Mouse (Mus musculus): ENCODE data around the gene Gm11127.
A peak's percentile ranks its signal among the peaks of the same experiment; 100 is the strongest.
"Not testable (repeated sequence)": the region's sequence is repeated elsewhere in the genome, so short reads cannot be mapped to it uniquely, and the experiment has no call there.

Gm11127 gene

DNA sequence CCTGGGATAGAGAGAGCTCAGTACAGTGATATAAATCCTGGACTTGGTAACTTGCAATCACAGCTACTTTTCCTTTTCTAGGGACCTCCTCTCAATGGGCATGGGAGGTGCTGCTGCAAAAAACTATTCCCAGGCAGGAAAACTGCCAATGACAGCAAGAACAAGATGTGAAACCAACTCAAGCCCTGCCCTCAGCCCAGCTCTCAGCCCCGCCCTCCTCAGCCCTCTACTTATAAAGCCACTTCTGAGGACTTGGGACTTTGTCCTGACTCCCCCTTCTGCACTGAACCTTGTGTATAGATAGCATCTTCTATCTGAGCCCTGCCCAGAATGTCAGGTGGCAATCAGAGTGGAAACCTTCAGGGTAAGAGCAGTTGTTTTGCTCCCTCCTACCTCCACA, at the start of gene Gm11127:
Gene Gm11127, minus strand, starts transcription at position 10 of the 400 bp plus-strand sequence.
- not testable (repeated sequence) for DNase-seq

DNA sequence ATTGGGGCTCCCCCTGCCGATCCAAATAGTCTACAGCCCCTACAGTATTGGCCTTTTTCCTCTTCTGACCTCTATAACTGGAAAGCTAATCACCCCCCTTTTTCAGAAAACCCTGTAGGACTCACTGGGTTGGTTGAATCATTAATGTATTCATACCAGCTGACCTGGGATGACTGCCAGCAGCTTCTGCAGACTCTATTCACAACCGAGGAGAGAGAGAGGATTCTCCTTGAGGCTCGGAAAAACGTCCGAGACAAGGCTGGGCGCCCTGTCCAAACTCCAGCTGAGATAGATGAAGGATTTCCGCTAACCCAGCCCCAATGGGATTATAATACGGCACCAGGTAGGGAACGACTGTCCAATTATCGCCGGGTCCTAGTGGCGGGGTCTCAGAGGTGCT, 43.9 kb upstream of the Gm11127 start:
- not testable (repeated sequence) for DNase-seq

- DNase-seq, result not testable (repeated sequence)
These were observed 41.4 kb upstream of the Gm11127 start for GRCm38 (mm10) chr17:36099603-36100002.

- no peak for DNase-seq
These were observed 35.8 kb upstream of the Gm11127 start for GRCm38 (mm10) chr17:36093936-36094335.

GRCm38 (mm10) chr17:36092520-36092919, 34.3 kb upstream of the Gm11127 start:
- DNase-seq, result not testable (repeated sequence)

DNA sequence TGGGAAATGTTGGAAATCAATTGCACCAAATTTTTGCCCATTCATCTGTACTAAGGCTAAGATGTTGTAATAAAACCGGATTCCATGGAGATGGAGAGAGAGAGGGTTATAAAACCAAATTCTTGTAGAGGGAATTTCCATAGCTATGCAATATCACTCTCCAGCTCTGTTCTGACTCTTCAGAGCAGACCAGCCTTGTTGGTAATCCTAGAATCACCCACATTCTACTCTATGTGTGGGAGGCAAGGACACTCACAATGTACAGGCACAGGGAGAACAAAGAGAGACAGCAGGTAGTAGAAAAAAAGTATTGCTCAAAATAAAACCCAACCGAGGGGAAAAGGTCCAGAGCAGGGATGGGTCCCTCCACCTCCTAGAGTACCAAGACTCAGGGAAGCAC, 33.8 kb upstream of the Gm11127 start:
- DNase-seq, result not testable (repeated sequence)

- not testable (repeated sequence) for DNase-seq
These were observed 27.8 kb upstream of the Gm11127 start for GRCm38 (mm10) chr17:36085976-36086375.

DNA sequence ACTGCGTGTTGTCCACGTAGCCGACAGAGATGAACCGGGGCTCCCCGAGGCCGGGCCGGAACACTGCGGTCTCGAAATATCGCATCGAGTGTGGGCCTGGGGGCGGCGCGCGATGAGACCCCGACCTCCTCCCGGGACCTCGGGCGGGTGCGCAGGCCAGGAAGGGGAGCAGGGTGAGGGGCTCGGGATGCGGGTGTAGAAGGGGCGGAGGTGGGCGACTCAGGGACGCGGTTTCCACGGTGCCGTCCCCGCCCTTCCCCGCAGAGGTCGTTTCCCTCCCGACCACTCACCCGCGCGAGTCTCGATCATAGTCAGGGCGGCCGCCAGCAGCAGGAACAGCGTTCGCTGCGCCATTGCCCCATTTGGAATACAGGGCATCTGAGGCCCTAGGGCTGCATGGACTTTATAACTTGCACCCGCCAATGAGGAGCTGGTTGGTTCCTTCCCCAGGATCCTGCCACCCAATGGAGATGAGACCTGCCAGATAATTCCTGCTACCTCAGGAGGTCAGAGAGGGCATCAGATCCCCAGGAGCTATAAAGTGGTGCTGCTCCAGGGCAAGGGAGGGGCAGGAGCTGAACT, 25.8 kb upstream of the Gm11127 start:
- DNase-seq, result no peak

GRCm38 (mm10) chr17:36083266-36083869, 25.2 kb upstream of the Gm11127 start:
- DNase-seq, result no peak

DNA sequence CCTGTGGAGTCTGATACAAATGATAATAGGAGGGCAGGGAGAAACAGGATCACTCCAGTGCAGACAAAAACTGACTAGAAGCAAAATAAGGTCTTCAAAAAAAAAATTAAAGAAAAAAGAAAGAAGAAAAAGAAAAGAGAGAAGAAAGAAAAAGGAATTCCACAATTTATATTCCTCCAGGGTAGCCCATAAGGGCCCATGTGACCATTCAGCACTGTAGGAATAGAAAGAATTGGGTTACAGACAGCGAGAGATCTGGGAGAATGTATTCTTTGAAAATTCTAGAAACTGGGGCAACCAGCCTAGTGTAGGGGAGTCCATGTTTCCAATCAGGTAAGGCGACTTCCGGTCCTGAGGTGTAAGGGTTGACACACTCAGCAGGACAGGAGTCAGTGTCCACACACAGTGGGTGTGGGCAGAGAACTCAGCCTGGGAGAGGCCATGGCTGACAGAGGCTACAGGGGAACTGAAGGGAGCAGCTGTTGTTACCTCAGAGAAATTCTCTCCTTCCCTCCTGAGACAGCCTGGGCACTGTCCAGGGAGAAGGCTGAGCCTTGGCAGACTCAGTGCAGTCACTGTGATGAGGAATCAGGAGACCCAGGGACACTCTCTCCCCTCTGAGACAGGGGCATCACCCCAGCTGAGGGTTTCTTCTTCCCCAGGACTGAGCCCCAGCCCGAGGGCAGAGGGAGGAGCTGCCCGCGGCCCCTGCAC, 24.5 kb upstream of the Gm11127 start:
- DNase-seq, result not testable (repeated sequence)

DNA sequence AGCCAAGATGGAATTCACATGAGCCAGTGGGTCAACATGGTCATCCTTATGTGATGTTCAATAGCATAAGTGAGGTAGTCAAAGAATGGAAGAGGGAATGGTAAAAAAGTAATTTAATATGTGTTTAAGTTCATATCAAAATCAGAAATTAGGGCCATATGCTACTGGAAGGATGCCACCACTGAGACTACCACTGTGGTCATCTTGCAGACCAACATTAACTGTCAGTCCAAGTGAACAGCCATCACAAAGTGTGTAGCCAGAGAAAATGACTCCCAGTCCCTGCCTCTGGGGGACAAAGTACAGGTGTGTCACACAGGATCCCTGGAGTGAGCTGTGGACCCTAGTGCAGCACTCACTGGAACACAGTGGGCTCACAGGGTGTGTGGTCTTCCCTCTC, 23.7 kb upstream of the Gm11127 start:
- DNase-seq, result not testable (repeated sequence)

DNA sequence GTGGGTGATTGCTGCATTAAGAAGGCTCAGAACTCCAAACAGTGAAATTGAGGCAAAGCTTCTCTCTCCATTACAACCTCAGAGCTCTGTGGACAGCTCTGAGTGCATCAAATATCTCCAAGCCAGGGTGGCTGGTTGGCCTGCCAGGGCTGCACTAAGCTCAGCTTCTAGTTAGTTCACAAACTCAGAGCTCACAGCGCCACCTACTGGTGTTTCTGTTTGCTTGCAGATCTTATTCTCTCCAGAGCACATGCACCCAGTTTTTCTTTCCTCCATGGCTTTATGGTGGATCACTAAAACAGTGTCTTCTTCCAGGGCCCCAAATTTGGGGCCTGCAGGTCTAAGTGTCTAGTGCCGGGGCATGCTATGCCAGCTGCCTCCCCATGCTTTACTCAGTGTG, 2.7 kb upstream of the Gm11127 start:
- peak; percentile 55 for DNase-seq

- not testable (repeated sequence) for DNase-seq
These were observed 244 bp downstream of the Gm11127 start for GRCm38 (mm10) chr17:36057927-36058326.

DNA sequence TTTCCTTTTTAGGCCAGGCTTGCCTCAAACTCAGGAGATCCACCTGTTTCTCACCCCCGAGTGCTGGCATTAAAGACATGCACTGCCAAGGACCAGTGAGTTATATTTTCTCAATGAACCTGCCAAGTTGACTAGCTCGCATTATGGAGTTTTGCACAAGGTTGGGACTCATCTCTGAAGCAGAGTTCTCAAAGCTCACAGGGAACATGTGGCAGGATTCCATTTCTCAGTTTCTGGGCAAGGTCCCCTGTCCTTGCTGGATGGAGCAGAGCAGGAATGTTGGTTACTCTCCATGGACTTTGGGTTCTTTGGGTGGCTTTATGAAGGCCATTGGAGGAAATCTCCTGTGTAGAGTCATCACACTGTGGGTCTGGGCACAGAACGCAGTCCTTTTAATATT, 14.9 kb downstream of the Gm11127 start:
- DNase-seq, result no peak

DNA sequence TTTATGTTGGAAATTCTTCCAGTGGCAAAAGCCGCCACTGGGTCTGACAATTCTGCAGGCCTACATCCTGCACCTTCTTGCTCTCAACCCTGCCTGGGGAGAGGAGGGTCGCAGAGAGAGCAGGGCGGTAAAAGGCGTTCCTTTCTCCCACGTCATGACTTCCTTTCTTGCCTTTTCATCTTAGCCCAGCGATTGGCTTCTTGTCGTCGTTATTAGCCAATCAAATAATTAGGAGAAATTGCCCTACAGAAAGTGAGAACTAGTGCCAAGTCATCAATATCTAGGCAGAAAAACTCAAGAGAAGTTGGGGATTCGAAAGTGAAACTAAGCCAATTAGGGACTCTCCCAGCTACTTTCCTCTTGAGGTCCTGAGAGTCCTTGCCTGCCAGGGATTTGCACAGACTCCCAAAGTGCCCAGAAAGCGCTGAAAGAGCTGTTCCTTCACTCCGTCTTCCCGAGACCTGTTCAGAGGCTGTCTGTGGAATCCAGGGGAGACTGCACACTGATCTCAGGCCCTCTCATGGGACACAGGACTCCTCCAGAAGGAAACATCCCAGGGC, 15.5 kb downstream of the Gm11127 start, which contains the start of the genes H2-T22 and Gm6034:
Gene H2-T22, minus strand, starts transcription at position 138 of the 560 bp plus-strand sequence.
Gene Gm6034, plus strand, starts transcription at position 352 of the 560 bp plus-strand sequence.
- peak; percentile 81 for DNase-seq

DNA sequence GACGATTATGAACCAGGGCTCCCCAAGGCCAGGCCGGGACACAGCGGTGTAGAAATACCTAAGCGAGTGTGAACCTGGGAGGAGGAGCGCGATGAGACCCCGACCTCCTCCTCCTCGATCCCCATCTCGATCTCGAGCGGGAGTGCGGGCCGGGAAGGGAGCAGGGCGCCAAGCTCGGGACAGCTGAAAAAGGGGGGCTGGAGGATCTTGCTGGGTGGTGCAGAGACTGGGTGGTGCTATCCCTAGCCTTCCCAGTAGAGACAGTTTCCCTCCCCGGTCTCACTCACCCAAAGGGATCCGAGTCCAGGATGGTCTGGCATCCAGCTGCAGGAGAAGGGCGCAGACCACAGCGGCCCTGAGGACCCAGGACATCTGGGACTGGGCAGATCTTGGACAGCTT, 16.1 kb downstream of the Gm11127 start:
- DNase-seq, result not testable (repeated sequence)

GRCm38 (mm10) chr17:36040604-36041003, 17.6 kb downstream of the Gm11127 start:
- DNase-seq, result not testable (repeated sequence)

DNA sequence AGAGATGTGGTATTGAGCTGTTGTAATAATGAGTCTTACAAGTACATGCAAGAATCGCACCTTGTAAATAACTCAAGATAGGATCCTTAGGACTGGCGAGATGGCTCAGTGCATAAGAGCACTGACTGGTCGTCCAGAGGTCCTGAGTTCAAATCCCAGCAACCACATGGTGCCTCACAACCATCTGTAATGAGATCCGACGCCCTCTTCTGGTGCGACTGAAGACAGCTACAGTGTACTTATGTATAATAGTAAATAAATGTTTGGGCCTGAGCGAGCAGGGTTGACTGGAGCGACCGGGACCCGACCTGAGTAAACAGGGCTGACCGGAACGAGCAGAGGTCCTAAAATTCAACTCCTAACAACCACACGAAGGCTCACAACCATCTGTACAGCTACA, 22.0 kb downstream of the Gm11127 start:
- DNase-seq, result not testable (repeated sequence)

DNA sequence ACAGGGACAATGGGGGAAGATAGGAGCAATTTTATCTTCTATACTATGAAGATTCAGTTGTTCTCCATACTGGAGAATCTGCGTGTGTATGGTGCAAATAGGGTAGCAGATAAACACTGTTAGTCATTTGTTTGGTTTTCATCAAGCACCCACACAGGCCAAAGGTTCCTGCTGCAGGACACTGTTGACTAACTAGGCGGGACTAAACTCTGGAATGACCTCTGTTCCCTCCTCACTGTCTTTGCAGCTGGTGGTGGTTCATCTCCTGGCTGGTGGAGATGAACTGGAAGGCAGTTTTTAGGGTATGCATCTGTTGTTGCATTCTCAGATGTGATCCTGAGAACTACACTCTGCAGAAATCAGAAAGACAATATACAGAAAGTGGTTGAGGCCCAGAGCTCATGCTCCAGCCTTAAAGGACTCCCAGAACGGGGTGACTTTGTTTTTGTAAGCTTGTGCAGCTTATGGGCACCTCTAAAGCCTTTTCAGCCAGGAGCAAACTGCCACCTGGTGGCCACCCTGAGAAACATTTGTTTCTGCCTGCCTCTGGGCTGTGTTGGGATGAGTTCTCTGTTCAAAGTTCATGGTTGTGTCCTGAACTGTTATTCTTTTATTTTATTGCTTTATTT, 23.0 kb downstream of the Gm11127 start:
- DNase-seq, result peak; percentile 52

DNA sequence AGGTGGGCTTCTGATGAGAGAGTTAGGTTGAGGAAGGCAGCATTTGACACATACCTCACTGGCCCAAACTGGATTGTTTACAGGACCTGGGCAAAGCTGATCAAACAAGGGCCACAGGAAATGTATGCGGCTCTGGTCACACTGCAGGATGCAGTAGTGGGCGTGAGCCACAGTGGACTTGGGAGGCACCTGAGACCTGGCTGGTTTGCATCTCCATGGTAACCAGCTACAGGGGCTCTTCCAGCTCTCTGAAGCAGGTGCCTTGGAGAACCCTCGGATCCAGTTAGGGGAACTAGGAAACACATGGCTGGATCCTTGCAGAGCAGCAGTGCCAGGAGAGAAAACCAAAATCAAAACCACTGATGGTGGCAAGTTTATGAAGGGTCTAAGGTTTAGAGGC, 23.6 kb downstream of the Gm11127 start:
- DNase-seq, result not testable (repeated sequence)

DNA sequence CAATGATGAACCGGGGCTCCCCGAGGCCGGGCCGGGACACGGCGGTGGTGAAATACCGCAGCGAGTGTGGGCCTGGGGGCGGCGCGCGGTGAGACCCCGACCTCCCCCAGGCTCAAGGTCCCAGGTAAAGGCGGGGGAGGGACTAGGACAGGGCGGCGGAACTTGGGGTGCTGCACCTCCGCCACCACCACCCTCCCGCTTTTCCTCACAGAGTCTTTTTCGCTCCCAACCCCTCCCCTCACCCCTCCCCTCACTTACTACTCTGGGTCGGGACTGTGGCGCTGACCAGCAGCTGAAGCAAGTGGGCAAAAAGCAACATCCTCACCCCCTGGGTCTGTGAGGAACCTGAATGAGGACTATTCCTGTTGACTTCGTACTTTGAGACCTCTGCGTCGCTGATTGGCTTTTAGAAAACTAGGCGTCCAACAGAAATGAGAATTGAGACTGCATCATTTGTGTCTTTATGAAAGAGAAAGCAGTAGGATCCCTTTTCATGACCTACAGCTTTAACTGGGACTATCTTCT, 25.8 kb downstream of the Gm11127 start, which contains the start of gene H2-T23:
Gene H2-T23, minus strand, starts transcription at position 505 of the 525 bp plus-strand sequence.
- not testable (repeated sequence) for DNase-seq

GRCm38 (mm10) chr17:36031583-36032331, 26.4 kb downstream of the Gm11127 start:
- DNase-seq, result peak; percentile 52

Measured in cerebellum, adult 9-11 months (tissue).